Mouse (Mus musculus) thymus, adult 2 months (tissue): Measurements from ENCODE around the gene BC025920. TPM values are rescaled to one million over a fixed set of nuclear protein-coding genes. Genes with fewer than 3 reads are reported as not detected.

Experiments used
- DNase-seq: peaks from one replicate; pipeline ENCODE4 v3.0.0; 2021
- H3K27ac ChIP-seq: fragments of 200-500 bp; 2 replicates; pipeline ENCODE4 v1.5.1; 2012; ENCODE audit warnings: low read length, control low read depth; ENCODE audit not compliant: control insufficient read depth, insufficient read depth
- H3K27me3 ChIP-seq: fragments of 200-500 bp; 2 replicates; pipeline ENCODE4 v1.6.1; 2012; ENCODE audit warnings: mild to moderate bottlenecking, low read length, moderate library complexity, mixed read lengths; ENCODE audit not compliant: control insufficient read depth, insufficient read depth
- H3K36me3 ChIP-seq: fragments of 200-500 bp; 2 replicates; pipeline ENCODE4 v1.6.1; 2012; ENCODE audit warnings: mild to moderate bottlenecking, low read length, moderate library complexity; ENCODE audit not compliant: control insufficient read depth, insufficient read depth
- H3K4me1 ChIP-seq: fragments of 200-500 bp; replicated peaks from 2 replicates; pipeline ENCODE4 v1.6.1; 2012; ENCODE audit warnings: low read length; ENCODE audit not compliant: control insufficient read depth, insufficient read depth
- H3K4me3 ChIP-seq: fragments of 200-500 bp; 2 replicates; pipeline ENCODE4 v1.5.1; 2012; ENCODE audit warnings: mild to moderate bottlenecking, low read length, control low read depth, moderate library complexity; ENCODE audit not compliant: control insufficient read depth, insufficient read depth
- CTCF ChIP-seq: fragments of 200-500 bp; IDR thresholded peaks from 2 replicates; pipeline ENCODE4 v1.5.1; 2012; ENCODE audit warnings: mild to moderate bottlenecking, control low read depth, low read length, moderate library complexity, borderline replicate concordance; ENCODE audit not compliant: control insufficient read depth, poor library complexity, insufficient read depth; ENCODE audit errors: extremely low read depth
- POLR2A ChIP-seq: fragments of 200-500 bp; IDR thresholded peaks from 2 replicates; pipeline ENCODE4 v1.6.1; 2012; ENCODE audit warnings: mild to moderate bottlenecking, low read length, control low read depth, moderate library complexity; ENCODE audit not compliant: control insufficient read depth, poor library complexity, insufficient read depth; ENCODE audit errors: extremely low read depth
- WGBS: fragments of 180-500 bp; shearing (Covaris S2); methylation state at CpG from one replicate; pipeline ENCODE4 v1.1.7; 2018; 5-methylcytosine and 5-hydroxymethylcytosine counted together
- polyA plus RNA-seq: library from polyadenylated mRNA; depleted of rRNA; stranded (reverse); fragments of >200 nt; gene quantifications from 2 replicates; pipeline ENCODE4 v1.2.3, GENCODE M21; 2012

BC025920 gene
- polyA plus RNA-seq, 1 experiment, result 2.8 TPM

GRCm38 (mm10) chr10:81583347-81583746 lies 22.7 kb upstream of the BC025920 start:
- no peak for TF ChIP-seq POLR2A
- TF ChIP-seq CTCF, result no peak

DNA sequence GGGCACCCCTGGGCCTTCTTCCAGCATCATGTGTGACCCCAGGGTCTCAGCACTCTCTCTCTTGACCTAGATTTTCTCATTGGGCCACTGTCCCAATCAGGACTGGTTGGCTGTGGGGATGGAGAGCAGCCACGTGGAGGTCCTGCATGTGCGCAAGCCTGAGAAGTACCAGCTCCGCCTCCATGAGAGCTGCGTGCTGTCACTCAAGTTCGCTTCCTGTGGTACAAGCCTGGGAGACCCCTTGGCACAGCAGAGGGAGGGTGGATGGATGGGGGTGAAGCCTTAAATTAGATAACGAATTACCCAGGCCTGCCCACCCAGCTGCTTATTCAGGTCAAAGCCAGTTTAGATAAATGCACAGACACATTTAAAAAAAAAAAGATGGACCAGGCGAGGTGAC lies 17.3 kb upstream of the BC025920 start:
- Histone ChIP-seq H3K4me3 (no peak overlapping the region), H3K27ac (no peak overlapping the region), H3K36me3 (no peaks in the 10 kb centered on the region), H3K4me1 (no peaks in the 10 kb centered on the region; the same call in 1 of the 2 replicates), H3K27me3 (no peaks in the 10 kb centered on the region)
- no peak for TF ChIP-seq CTCF
- no peak for TF ChIP-seq POLR2A
- no peak for DNase-seq
- WGBS, result 86% methylated on average over 7 of the region's 7 CpGs

More at GRCm38 (mm10) chr10:81583347-81583746, 22.7 kb upstream of the BC025920 start:
- H3K27ac ChIP-seq, result no peak overlapping the region
- no peak for DNase-seq
- H3K4me3 ChIP-seq, result no peak overlapping the region
- 63% methylated on average over 6 of the region's 6 CpGs for WGBS
- H3K4me1 ChIP-seq, result peaks cover 14% of the 10 kb centered on the region
- H3K27me3 ChIP-seq, result no peaks in the 10 kb centered on the region
- H3K36me3 ChIP-seq, result no peaks in the 10 kb centered on the region

- Histone ChIP-seq H3K27me3 (no peaks in the 10 kb centered on the region), H3K4me3 (no peak overlapping the region), H3K4me1 (peaks cover 16% of the 10 kb centered on the region), H3K36me3 (no peaks in the 10 kb centered on the region), H3K27ac (no peak overlapping the region)
- DNase-seq, result no peak
- TF ChIP-seq CTCF, result no peak
- TF ChIP-seq POLR2A, result no peak
- WGBS, result 92% methylated on average over 9 of the region's 9 CpGs
These were observed 14.2 kb upstream of the BC025920 start for GRCm38 (mm10) chr10:81591846-81592245.

DNA sequence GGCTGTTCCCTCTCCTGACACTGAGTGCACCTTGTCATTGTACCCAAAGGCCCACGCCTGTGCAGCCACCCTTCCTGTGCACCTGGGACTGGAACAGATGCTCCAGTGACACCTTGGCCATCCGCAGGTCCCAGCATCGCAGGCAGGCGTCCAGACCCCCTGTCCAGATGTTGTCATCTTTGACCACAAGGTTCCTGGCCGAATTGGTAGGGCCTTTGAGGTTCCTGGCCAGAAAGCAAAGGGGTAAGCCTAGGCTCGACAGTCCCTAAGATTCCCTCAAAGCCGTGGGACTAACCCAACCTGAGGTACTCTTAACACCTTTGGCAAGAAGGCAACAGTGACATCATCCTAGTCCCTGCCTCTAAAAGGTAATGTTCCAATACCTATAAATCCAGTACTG lies 13.4 kb upstream of the BC025920 start:
- Histone ChIP-seq H3K27me3 (no peaks in the 10 kb centered on the region), H3K4me1 (peaks cover 22% of the 10 kb centered on the region), H3K27ac (no peak overlapping the region), H3K36me3 (no peaks in the 10 kb centered on the region), H3K4me3 (no peak overlapping the region)
- 78% methylated on average over 7 of the region's 7 CpGs for WGBS
- no peak for TF ChIP-seq POLR2A
- TF ChIP-seq CTCF, result no peak
- DNase-seq, result no peak

GRCm38 (mm10) chr10:81593223-81593622 lies 12.8 kb upstream of the BC025920 start:
- no peak for DNase-seq
- TF ChIP-seq CTCF (no peak), POLR2A (no peak)
- Histone ChIP-seq H3K4me1 (peaks cover 28% of the 10 kb centered on the region), H3K36me3 (no peaks in the 10 kb centered on the region), H3K27ac (no peak overlapping the region), H3K27me3 (no peaks in the 10 kb centered on the region), H3K4me3 (no peak overlapping the region)
- WGBS, result 93% methylated on average over 4 of the region's 4 CpGs

GRCm38 (mm10) chr10:81593935-81594334 lies 12.1 kb upstream of the BC025920 start:
- TF ChIP-seq POLR2A, result no peak
- no peak for TF ChIP-seq CTCF
- Histone ChIP-seq H3K4me1 (peaks cover 35% of the 10 kb centered on the region), H3K4me3 (no peak overlapping the region), H3K27ac (no peak overlapping the region), H3K36me3 (no peaks in the 10 kb centered on the region), H3K27me3 (no peaks in the 10 kb centered on the region)
- WGBS, result 94% methylated on average over 18 of the region's 18 CpGs
- no peak for DNase-seq

DNA sequence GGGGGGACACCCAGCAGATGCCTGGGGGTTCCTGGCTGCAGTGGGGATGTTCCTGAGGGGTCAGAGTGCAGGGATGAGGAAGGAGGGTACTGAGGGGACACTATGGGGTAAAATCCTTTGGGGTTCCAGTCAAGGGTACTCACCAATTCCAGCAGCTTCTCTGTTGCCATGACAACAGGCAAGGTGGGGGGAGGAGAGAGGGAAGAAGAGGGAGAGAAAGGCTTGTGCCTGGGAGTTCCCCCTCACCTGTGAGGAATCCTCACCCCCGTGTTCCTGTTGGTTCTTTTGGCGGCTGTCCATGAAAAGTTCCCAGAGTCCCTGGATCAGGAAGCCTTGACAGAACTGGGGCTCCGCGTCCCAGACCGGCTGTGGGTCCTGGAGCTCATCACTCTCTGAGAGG lies 10.5 kb upstream of the BC025920 start:
- peaks cover 49% of the 10 kb centered on the region for H3K4me1 ChIP-seq
- no peaks in the 10 kb centered on the region for H3K27me3 ChIP-seq
- H3K27ac ChIP-seq, result no peak overlapping the region
- H3K4me3 ChIP-seq, result no peak overlapping the region
- TF ChIP-seq POLR2A, result no peak
- TF ChIP-seq CTCF, result no peak
- no peaks in the 10 kb centered on the region for H3K36me3 ChIP-seq
- WGBS, result 64% methylated on average over 5 of the region's 5 CpGs
- no peak for DNase-seq
